Mouse (Mus musculus) splenic B cell, adult 2 months (primary cell): ENCODE results near the gene Epb41l1.
A peak's percentile ranks its signal among the peaks of the same experiment; 100 is the strongest.
"Not testable (repeated sequence)": the region's sequence is repeated elsewhere in the genome, so short reads cannot be mapped to it uniquely, and the experiment has no call there.

Experiments
- DNase-seq: peaks from one replicate; pipeline ENCODE4 v3.0.0-alpha.2; 2011; ENCODE audit warnings: low read depth, low spot score
- H3K27me3 ChIP-seq: 2 replicates; pipeline ENCODE4 v1.6.1; 2012; ENCODE audit warnings: mild to moderate bottlenecking, low read length, moderate library complexity, mixed read lengths; ENCODE audit not compliant: control insufficient read depth, poor library complexity, insufficient read depth, severe bottlenecking
- H3K36me3 ChIP-seq: 2 replicates; pipeline ENCODE4 v1.6.1; 2012; ENCODE audit warnings: mild to moderate bottlenecking, low read length, moderate library complexity, mixed read lengths; ENCODE audit not compliant: control insufficient read depth, poor library complexity, insufficient read depth, severe bottlenecking

Gene Epb41l1

GRCm38 (mm10) chr2:156420694-156421380 lies at the start of gene Epb41l1:
Epb41l1 (plus strand) TSS chr2:156420909.
- peak; percentile 48 for DNase-seq
- no peaks in the 10 kb centered on the region; the same call in 1 of the 2 replicates for H3K27me3 ChIP-seq
- H3K36me3 ChIP-seq = no peaks in the 10 kb centered on the region

DNA sequence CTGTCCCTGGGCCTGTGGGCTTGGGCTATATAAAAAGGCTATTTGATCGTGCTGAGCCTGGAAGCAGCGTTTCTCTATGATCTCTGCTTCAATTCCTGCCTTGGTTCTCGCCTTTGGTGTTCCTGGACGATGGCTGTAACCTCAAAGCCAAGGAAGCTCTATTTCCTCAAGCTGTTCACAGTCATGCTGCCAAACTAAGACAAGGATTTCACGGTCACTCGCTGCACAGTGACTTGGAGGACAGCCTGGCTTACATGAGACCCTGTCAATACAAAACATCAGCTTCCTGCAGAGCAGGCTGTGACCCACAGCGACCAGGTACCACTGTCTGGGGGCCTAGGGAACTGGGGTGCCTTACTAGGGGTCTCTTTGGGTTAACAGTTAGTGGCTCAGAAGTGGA lies 43.8 kb upstream of the Epb41l1 start:
- DNase-seq = no peak
- H3K36me3 ChIP-seq = no peaks in the 10 kb centered on the region

DNA sequence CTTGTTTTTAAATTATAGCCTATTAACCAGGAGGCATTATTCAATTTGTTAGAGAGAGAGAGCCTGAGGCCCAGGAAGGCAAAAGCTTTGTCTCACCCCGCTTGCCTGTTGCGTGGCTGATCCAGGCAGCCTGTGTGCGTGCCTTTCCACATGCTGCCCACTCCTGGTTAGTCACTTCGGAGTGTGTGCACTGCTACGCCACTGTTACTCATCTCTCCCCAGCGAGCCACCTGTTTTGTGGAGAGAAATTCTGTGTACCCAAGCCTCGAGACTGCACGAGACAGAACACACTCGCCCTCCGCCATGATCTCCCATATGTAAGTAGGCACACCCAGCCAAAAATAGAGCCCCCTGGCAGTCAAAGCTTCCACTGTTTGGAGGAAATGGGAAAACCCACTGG lies 40.8 kb upstream of the Epb41l1 start:
- DNase-seq = no peak
- Histone ChIP-seq H3K27me3 (no peaks in the 10 kb centered on the region), H3K36me3 (no peaks in the 10 kb centered on the region)

More for the DNA sequence above, 43.8 kb upstream of the Epb41l1 start:
- H3K27me3 ChIP-seq = no peaks in the 10 kb centered on the region

DNA sequence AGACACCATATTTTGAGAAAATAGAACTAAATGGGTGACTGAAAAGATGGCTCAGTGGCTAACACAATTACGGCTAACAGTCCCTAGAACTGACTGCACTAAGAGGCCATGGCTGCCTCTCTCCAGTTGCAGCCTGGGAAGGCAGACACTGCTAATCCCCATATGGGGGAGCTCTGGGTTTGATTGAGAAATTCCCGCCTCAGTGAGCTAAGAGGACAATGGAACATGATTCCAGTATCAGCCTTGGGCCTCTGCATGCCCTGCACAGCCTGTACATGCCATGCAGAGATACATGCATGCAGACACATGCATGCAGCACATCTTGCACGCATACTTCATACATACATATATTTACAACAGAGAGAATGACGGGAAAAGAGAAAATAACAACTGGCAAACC lies 39.4 kb upstream of the Epb41l1 start:
- DNase-seq = no peak
- no peaks in the 10 kb centered on the region for H3K36me3 ChIP-seq
- H3K27me3 ChIP-seq = no peaks in the 10 kb centered on the region

DNA sequence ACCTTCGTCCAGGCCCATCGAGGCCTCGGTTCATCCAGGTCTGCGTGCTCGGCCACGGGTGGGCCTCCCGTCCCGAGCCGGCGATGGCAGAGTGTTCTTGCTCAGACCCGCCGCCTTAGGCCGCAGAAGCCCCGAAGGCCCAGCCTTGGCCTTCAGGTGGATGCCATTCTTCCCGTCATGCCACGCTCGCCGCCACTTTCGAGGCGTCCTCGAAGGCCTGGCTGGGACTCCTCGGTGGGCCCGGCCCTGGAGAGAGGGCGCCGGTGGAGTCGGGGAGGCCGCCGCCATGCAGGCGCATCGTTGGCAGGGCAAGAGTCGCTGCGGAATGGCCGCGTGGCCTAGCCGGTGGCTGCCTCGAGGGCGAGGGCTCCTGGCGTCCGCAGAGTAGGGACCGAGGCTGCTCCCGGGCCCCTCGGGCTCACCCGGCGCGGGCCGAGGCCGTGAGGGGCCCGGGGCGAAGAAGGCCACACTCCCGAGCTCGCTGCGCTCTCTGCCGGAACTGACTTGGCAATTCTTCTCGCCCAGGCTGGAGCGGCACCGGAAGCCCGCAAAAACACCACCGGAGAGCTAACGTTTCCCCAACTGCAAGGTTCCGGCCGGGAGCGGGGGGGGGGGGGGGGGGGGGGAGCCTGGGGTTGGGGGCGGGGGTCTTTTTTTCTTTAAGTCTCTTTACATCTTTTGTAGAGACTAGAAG lies 28.1 kb upstream of the Epb41l1 start:
- H3K27me3 ChIP-seq, H3K36me3 ChIP-seq: not testable (repeated sequence)
- peak; percentile 77 for DNase-seq

DNA sequence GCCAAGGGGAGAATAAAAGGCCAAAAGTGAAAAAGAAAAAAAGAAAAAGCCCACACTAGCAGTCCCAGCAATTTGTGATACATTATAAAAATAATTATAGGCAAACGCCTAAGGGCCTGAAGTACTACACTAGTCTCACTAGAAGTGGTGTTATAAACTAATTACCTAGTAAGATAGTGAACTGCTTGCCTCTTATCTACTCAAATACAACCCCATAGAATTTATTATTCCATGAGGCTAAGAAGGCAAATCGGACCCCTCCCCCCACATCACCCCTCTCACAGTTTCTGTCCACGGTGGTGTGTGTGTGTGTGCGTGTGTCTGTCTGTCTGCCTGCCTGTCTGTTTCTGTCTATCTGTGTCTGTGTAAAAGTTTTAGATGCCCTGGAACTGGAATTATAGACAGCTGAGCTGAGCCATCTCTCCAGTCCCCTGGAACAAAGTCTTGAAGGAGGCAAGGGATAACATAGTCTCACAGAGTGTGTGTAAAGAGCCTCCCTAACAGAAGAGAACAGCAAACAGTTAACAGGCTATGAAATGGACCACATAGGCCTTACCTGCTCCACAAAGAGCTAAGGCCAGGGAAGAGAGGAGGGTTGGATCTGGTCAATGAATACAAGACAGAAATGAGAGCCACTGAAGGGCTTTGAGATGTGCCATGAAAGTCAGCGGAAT lies 27.4 kb upstream of the Epb41l1 start:
- no peaks in the 10 kb centered on the region for H3K27me3 ChIP-seq
- no peaks in the 10 kb centered on the region for H3K36me3 ChIP-seq
- DNase-seq = peak; percentile 6

DNA sequence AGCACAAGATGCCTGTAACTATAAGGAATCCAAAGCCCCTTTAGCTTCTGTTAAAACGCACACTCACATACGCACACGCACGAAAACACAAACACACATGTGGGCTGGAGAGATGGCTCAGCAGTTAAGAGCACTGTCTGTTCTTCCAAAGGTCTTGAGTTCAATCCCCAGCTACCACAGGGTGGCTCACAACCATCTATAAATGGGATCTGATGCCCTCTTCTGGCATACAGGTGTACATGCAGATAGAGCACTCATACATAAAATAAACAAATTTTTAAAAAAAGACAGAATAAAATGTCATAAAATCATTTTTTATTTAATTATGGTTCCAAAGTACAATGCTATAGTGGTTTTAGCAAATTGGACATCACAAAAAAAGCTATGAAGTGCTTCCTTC lies 26.4 kb upstream of the Epb41l1 start:
- Histone ChIP-seq H3K36me3 (no peaks in the 10 kb centered on the region), H3K27me3 (no peaks in the 10 kb centered on the region)
- peak; percentile 51 for DNase-seq

GRCm38 (mm10) chr2:156396096-156396495 lies 24.6 kb upstream of the Epb41l1 start:
- Histone ChIP-seq H3K27me3 (no peaks in the 10 kb centered on the region), H3K36me3 (no peaks in the 10 kb centered on the region)
- no peak for DNase-seq

GRCm38 (mm10) chr2:156397988-156398387 lies 22.7 kb upstream of the Epb41l1 start:
- Histone ChIP-seq H3K36me3 (no peaks in the 10 kb centered on the region), H3K27me3 (no peaks in the 10 kb centered on the region)
- no peak for DNase-seq

GRCm38 (mm10) chr2:156399485-156399884 lies 21.2 kb upstream of the Epb41l1 start:
- DNase-seq = no peak
- no peaks in the 10 kb centered on the region for H3K36me3 ChIP-seq
- no peaks in the 10 kb centered on the region for H3K27me3 ChIP-seq

- peak; percentile 83 for DNase-seq
- Histone ChIP-seq H3K27me3 (no peaks in the 10 kb centered on the region), H3K36me3 (no peaks in the 10 kb centered on the region)
Observed at GRCm38 (mm10) chr2:156401331-156401730, 19.4 kb upstream of the Epb41l1 start.

GRCm38 (mm10) chr2:156402036-156402435 lies 18.7 kb upstream of the Epb41l1 start:
- H3K27me3 ChIP-seq = no peaks in the 10 kb centered on the region
- DNase-seq = no peak
- no peaks in the 10 kb centered on the region for H3K36me3 ChIP-seq

DNA sequence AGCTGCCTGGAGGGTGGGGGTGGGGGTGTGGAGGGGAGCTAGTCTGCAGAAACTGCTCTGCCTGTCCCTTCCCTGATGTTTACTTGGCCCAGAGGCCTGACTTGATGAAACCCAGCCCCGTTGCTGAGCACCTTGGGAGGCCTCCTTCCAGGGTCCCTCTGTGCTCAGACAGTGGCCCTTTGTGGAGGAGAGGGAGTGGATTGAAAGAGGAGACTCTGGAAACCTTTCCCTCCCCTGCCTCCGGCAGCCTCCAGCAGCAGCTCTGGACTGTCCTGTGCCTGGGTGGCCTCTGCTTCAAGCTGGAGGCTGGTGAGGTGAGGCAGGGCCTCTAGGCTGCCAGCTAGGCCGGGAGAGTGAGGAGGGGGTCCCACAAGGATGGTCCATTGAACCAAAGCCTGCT lies 13.7 kb upstream of the Epb41l1 start:
- no peak for DNase-seq
- Histone ChIP-seq H3K36me3 (no peaks in the 10 kb centered on the region), H3K27me3 (no peaks in the 10 kb centered on the region)

DNA sequence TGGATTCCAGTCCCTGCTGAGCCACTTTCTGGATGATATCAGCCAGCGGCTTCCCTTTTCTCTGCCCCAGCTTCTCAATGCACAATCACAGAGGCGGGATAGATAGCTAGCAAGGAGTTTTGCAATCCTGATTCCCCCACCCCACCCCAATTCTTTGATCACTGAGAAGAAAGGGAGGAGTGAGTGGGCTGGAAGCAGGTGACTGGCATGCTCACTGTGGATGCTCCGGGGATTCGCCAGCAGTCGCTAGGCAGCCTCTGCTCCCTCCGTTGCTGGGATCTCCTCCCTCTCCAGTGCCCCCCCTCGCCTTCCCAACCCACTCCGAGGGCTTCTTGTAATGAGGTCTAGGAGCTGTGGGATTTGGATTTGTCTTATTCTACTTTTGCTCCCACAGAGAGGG lies 12.5 kb upstream of the Epb41l1 start:
- Histone ChIP-seq H3K36me3 (no peaks in the 10 kb centered on the region), H3K27me3 (no peaks in the 10 kb centered on the region)
- DNase-seq = no peak

GRCm38 (mm10) chr2:156411348-156411747 lies 9.4 kb upstream of the Epb41l1 start:
- H3K36me3 ChIP-seq, DNase-seq: not testable (repeated sequence)

More at GRCm38 (mm10) chr2:156411348-156411747, 9.4 kb upstream of the Epb41l1 start:
- H3K27me3 ChIP-seq = not testable (repeated sequence)
